13 mouse cellular contexts compared by ENCODE assay signal in the genomic region with DNA sequence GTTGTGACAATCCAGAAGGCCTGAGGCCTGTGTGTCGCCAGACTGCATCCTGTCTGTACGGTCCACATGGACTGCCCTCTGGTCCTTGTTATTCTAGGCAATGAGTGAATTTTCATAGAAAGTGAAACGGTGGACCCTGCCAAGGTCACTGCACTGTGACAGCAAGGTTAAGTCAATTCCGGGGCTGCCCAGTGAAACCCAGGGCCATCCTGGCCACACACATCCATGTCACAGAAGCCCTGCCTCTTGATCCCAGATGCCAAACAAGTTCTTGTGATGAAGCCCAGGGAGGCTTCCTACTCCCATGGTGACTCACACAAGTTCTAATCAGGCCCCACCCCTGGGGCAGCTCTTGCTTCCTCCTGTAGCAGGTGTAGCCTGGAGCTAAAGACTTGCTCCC. TPM values are rescaled to one million over a fixed set of nuclear protein-coding genes. Genes with fewer than 3 reads are reported as not detected.
DNase-seq lines count a peak whose midpoint lies in the region; ATAC-seq and TF ChIP-seq lines count a peak whose summit lies in the region.
"Had no signal": no experiment of that assay in that cellular context is flagged by ENCODE, and none has a peak within 500 bp of the region (broad histone marks: within the 10 kb centered on the region; RNA-seq: fewer than 3 reads in every experiment).

No protein-coding gene starts in this region.

- peaks cover 11% of the 10 kb centered on the region; the same call in 1 of the 2 replicates for H3K4me1 ChIP-seq in kidney, adult 2 months (ENCODE audit: control insufficient read depth, insufficient read depth, low read length)
- H3K4me1 ChIP-seq in kidney, embryonic 14.5 days (ENCODE audit: control insufficient read depth, insufficient read depth, low read length), result peaks cover 5% of the 10 kb centered on the region
- H3K4me1 ChIP-seq in intestine, postnatal 0 days (replicated peaks; ENCODE audit: control insufficient read depth, insufficient read depth, low read length), result 0 out of 2 replicates have a peak, but pooled peaks cover 5% of the 10 kb centered on the region
- no peaks in the 10 kb centered on the region for H3K4me1 ChIP-seq in stomach, postnatal 0 days (replicated peaks; ENCODE audit: control insufficient read depth, insufficient read depth)
- peaks cover 21% of the 10 kb centered on the region for H3K4me1 ChIP-seq in midbrain, embryonic 13.5 days (replicated peaks)

- no peak for TF ChIP-seq CTCF in kidney, adult 2 months (conservative IDR thresholded peaks at IDR 0.05; ENCODE audit: insufficient read depth, insufficient read length, low read depth, low read length)
- TF ChIP-seq CTCF in intestine, postnatal 0 days (IDR thresholded peaks at IDR 0.05; ENCODE audit: low read depth), result no peak
- no peak for TF ChIP-seq CTCF in stomach, postnatal 0 days (IDR thresholded peaks at IDR 0.05; ENCODE audit: low read depth)

- ATAC-seq in kidney, embryonic 14.5 days (ENCODE audit: low FRiP score, low TSS enrichment), result no peak
- 0 out of 2 replicates have a peak, but pooled peaks have one; percentile 26 for ATAC-seq in intestine, postnatal 0 days
- ATAC-seq in stomach, postnatal 0 days (ENCODE audit: low FRiP score, low TSS enrichment), result peak; percentile 82
- no peak for ATAC-seq in midbrain, embryonic 13.5 days

- TF ChIP-seq POLR2A in kidney, adult 2 months (IDR thresholded peaks at IDR 0.05; ENCODE audit: low read depth, low read length), result no peak

- WGBS in kidney, adult 2 months, result 30% methylated on average over 4 of the region's 4 CpGs
- 49% methylated on average over 4 of the region's 4 CpGs for WGBS in kidney, embryonic 14.5 days
- 66% methylated on average over 4 of the region's 4 CpGs for WGBS in intestine, postnatal 0 days
- 66% methylated on average over 4 of the region's 4 CpGs for WGBS in stomach, postnatal 0 days
- 84% methylated on average over 4 of the region's 4 CpGs for WGBS in midbrain, embryonic 13.5 days

- no peaks in the 10 kb centered on the region for H3K9me3 ChIP-seq in kidney, embryonic 14.5 days (ENCODE audit: control insufficient read depth, low read length)
- no peaks in the 10 kb centered on the region for H3K9me3 ChIP-seq in intestine, postnatal 0 days (ENCODE audit: control insufficient read depth)
- H3K9me3 ChIP-seq in stomach, postnatal 0 days (ENCODE audit: control insufficient read depth, low read length), result no peaks in the 10 kb centered on the region
- no peaks in the 10 kb centered on the region for H3K9me3 ChIP-seq in midbrain, embryonic 13.5 days
- H3K9me3 ChIP-seq: hindbrain, embryonic 15.5 days; limb, embryonic 10.5 days had no signal

- H3K27ac ChIP-seq in kidney, adult 2 months (ENCODE audit: insufficient read depth, low read depth, low read length), result no peak overlapping the region
- H3K27ac ChIP-seq in kidney, embryonic 14.5 days (ENCODE audit: low read depth, low read length), result no peak overlapping the region
- H3K27ac ChIP-seq in intestine, postnatal 0 days (ENCODE audit: low read depth, low read length), result no peak overlapping the region
- no peak overlapping the region for H3K27ac ChIP-seq in stomach, postnatal 0 days (replicated peaks)
- no peak overlapping the region for H3K27ac ChIP-seq in midbrain, embryonic 13.5 days
- H3K27ac ChIP-seq: hindbrain, embryonic 15.5 days; limb, embryonic 10.5 days had no signal

- peak; percentile 74 for DNase-seq in kidney, adult 2 months
- peak; percentile 52 for DNase-seq in MN1 (ENCODE audit: low spot score)
- peak; percentile 79 for DNase-seq in stomach, postnatal 0 days (ENCODE audit: low spot score)
- DNase-seq in cerebellum, adult 18-20 months, result no peak
- DNase-seq: gastrocnemius, postnatal 25 days; right cerebral cortex, postnatal 4 days; thymus, postnatal 36 days had no signal

- no peak overlapping the region for H3K9ac ChIP-seq in kidney, embryonic 14.5 days (ENCODE audit: low read depth, low read length)
- H3K9ac ChIP-seq in intestine, postnatal 0 days (ENCODE audit: low read depth, low read length), result no peak overlapping the region
- no peak overlapping the region for H3K9ac ChIP-seq in stomach, postnatal 0 days (ENCODE audit: low read length)
- H3K9ac ChIP-seq in midbrain, embryonic 13.5 days (replicated peaks), result no peak overlapping the region
- H3K9ac ChIP-seq: hindbrain, embryonic 15.5 days had no signal

- H3K4me3 ChIP-seq in kidney, adult 2 months (ENCODE audit: insufficient read depth, low read depth, low read length), result no peak overlapping the region
- H3K4me3 ChIP-seq in kidney, embryonic 14.5 days (ENCODE audit: low read length), result no peak overlapping the region
- H3K4me3 ChIP-seq in intestine, postnatal 0 days (ENCODE audit: low read depth, low read length), result no peak overlapping the region
- no peak overlapping the region for H3K4me3 ChIP-seq in stomach, postnatal 0 days (ENCODE audit: low read depth, low read length)
- H3K4me3 ChIP-seq in midbrain, embryonic 13.5 days (replicated peaks), result no peak overlapping the region
- H3K4me3 ChIP-seq: hindbrain, embryonic 15.5 days; limb, embryonic 10.5 days; myocyte had no signal

- no peaks in the 10 kb centered on the region for H3K36me3 ChIP-seq in kidney, adult 2 months (ENCODE audit: control insufficient read depth, insufficient read depth, low read length)
- no peaks in the 10 kb centered on the region for H3K36me3 ChIP-seq in kidney, embryonic 14.5 days (ENCODE audit: control insufficient read depth, insufficient read depth, low read length)
- H3K36me3 ChIP-seq in intestine, postnatal 0 days (ENCODE audit: control insufficient read depth, insufficient read depth), result no peaks in the 10 kb centered on the region
- H3K36me3 ChIP-seq in stomach, postnatal 0 days (ENCODE audit: control insufficient read depth, insufficient read depth, low read length), result no peaks in the 10 kb centered on the region
- H3K36me3 ChIP-seq in midbrain, embryonic 13.5 days, result no peaks in the 10 kb centered on the region
- H3K36me3 ChIP-seq: hindbrain, embryonic 15.5 days; limb, embryonic 10.5 days had no signal

- H3K27me3 ChIP-seq in kidney, adult 2 months (replicated peaks; ENCODE audit: control insufficient read depth, insufficient read depth, low read length), result no peaks in the 10 kb centered on the region
- H3K27me3 ChIP-seq in kidney, embryonic 14.5 days (ENCODE audit: control insufficient read depth, insufficient read depth, low read length), result no peaks in the 10 kb centered on the region
- no peaks in the 10 kb centered on the region for H3K27me3 ChIP-seq in intestine, postnatal 0 days (replicated peaks; ENCODE audit: control insufficient read depth, insufficient read depth, low read length)
- H3K27me3 ChIP-seq in stomach, postnatal 0 days (ENCODE audit: control insufficient read depth, insufficient read depth, low read length), result no peaks in the 10 kb centered on the region
- H3K27me3 ChIP-seq in midbrain, embryonic 13.5 days, result no peaks in the 10 kb centered on the region
- H3K27me3 ChIP-seq: hindbrain, embryonic 15.5 days had no signal

- H3K4me2 ChIP-seq in kidney, embryonic 14.5 days (replicated peaks; ENCODE audit: low read depth, low read length), result no peak overlapping the region
- H3K4me2 ChIP-seq in intestine, postnatal 0 days (replicated peaks; ENCODE audit: low read depth), result no peak overlapping the region
- no peak overlapping the region for H3K4me2 ChIP-seq in stomach, postnatal 0 days (replicated peaks; ENCODE audit: low read depth)
- no peak overlapping the region for H3K4me2 ChIP-seq in midbrain, embryonic 13.5 days (replicated peaks)
- H3K4me2 ChIP-seq: hindbrain, embryonic 15.5 days had no signal

- no peak for TF ChIP-seq EP300 in stomach, postnatal 0 days (optimal IDR thresholded peaks at IDR 0.05)

RNA-seq across cellular contexts. Expression of a gene that starts 35.0 kb away (rescaled TPM):
- 14.5 and 22.3 TPM in 2 replicates for polyA plus RNA-seq in kidney, adult 2 months (2012; rRNA removed)
- polyA plus RNA-seq in kidney, embryonic 14.5 days (2014; fragmentation: Nextera tagmentation; extraction: Ambion mirVana), result 64.9 and 78.0 TPM in 2 replicates
- 74.8 and 84.7 TPM in 2 replicates for polyA plus RNA-seq in intestine, postnatal 0 days (2015; fragmentation: Nextera tagmentation; extraction: Ambion mirVana)
- polyA plus RNA-seq in stomach, postnatal 0 days (2015; fragmentation: Nextera tagmentation; extraction: Ambion mirVana), result 68.1 and 70.1 TPM in 2 replicates
- 84.6 and 87.2 TPM in 2 replicates for polyA plus RNA-seq in midbrain, embryonic 13.5 days (2015; fragmentation: Nextera tagmentation; extraction: Ambion mirVana)

RNA-seq across cellular contexts. Expression of a gene that starts 51.6 kb away (rescaled TPM):
- polyA plus RNA-seq in kidney, adult 2 months (2012; rRNA removed), result 1.3 and 1.7 TPM in 2 replicates
- polyA plus RNA-seq in kidney, embryonic 14.5 days (2014; fragmentation: Nextera tagmentation; extraction: Ambion mirVana), result 13.3 and 20.2 TPM in 2 replicates
- 2.9 and 3.0 TPM in 2 replicates for polyA plus RNA-seq in intestine, postnatal 0 days (2015; fragmentation: Nextera tagmentation; extraction: Ambion mirVana)
- polyA plus RNA-seq in stomach, postnatal 0 days (2015; fragmentation: Nextera tagmentation; extraction: Ambion mirVana), result 2.6 and 3.0 TPM in 2 replicates
- polyA plus RNA-seq in midbrain, embryonic 13.5 days (2015; fragmentation: Nextera tagmentation; extraction: Ambion mirVana), result 5.0 and 5.4 TPM in 2 replicates

Comparison
In these comparisons a context has a peak if more than half of its experiments do, and no peak if none do; other contexts are left out.
1. DNase-seq: peak in kidney, adult 2 months (single experiment), MN1 (single experiment) and stomach, postnatal 0 days (single experiment); none in cerebellum, adult 18-20 months (0 of 2).
2. ATAC-seq: peak in intestine, postnatal 0 days (single experiment) and stomach, postnatal 0 days (single experiment); none in kidney, embryonic 14.5 days (single experiment) and midbrain, embryonic 13.5 days (single experiment).